Mouse (Mus musculus): ENCODE measurements around the gene Klk1b11. TPM values are rescaled to one million over a fixed set of nuclear protein-coding genes. Genes with fewer than 3 reads are reported as not detected.

Klk1b11 gene
- polyA plus RNA-seq, 1 experiment from 2014 or later: not detected

Other genes starting within 250 kb of the Klk1b11 start
- not detected in 2 replicates for gene Klk12, start 227.0 kb upstream of the Klk1b11 start, polyA plus RNA-seq (2016; fragmentation: Nextera tagmentation; extraction: Ambion mirVana)
- gene Klk11, start 221.3 kb upstream of the Klk1b11 start, polyA plus RNA-seq (2016; fragmentation: Nextera tagmentation; extraction: Ambion mirVana): 0.11 TPM in 1 of 2 replicates, not detected in the other
- gene Klk10, start 214.8 kb upstream of the Klk1b11 start, polyA plus RNA-seq (2016; fragmentation: Nextera tagmentation; extraction: Ambion mirVana): 0.11 and 0.43 TPM in 2 replicates
- gene Klk9, start 204.0 kb upstream of the Klk1b11 start, polyA plus RNA-seq (2016; fragmentation: Nextera tagmentation; extraction: Ambion mirVana): not detected in 2 replicates
- gene Klk8, start 198.3 kb upstream of the Klk1b11 start, polyA plus RNA-seq (2016; fragmentation: Nextera tagmentation; extraction: Ambion mirVana): 12.6 and 12.8 TPM in 2 replicates
- gene Klk7, start 184.6 kb upstream of the Klk1b11 start, polyA plus RNA-seq (2016; fragmentation: Nextera tagmentation; extraction: Ambion mirVana): not detected in 2 replicates
- gene Klk6, start 171.4 kb upstream of the Klk1b11 start, polyA plus RNA-seq (2016; fragmentation: Nextera tagmentation; extraction: Ambion mirVana): not detected in 2 replicates
- 0.19 and 0.30 TPM in 2 replicates for gene Klk5, start 153.9 kb upstream of the Klk1b11 start, polyA plus RNA-seq (2016; fragmentation: Nextera tagmentation; extraction: Ambion mirVana)
- gene Klk4, start 114.7 kb upstream of the Klk1b11 start, polyA plus RNA-seq (2016; fragmentation: Nextera tagmentation; extraction: Ambion mirVana): not detected in 2 replicates
- gene Klk15, start 62.1 kb upstream of the Klk1b11 start, polyA plus RNA-seq (2016; fragmentation: Nextera tagmentation; extraction: Ambion mirVana): not detected in 2 replicates
- gene Klk1b8, start 45.2 kb upstream of the Klk1b11 start, polyA plus RNA-seq (2016; fragmentation: Nextera tagmentation; extraction: Ambion mirVana): not detected in 2 replicates
- not detected in 2 replicates for gene Klk1b1, start 29.1 kb upstream of the Klk1b11 start, polyA plus RNA-seq (2016; fragmentation: Nextera tagmentation; extraction: Ambion mirVana)
- gene Klk1b9, start 19.8 kb upstream of the Klk1b11 start, polyA plus RNA-seq (2016; fragmentation: Nextera tagmentation; extraction: Ambion mirVana): not detected in 2 replicates
- gene Klk1b26, start 16.3 kb downstream of the Klk1b11 start, polyA plus RNA-seq (2016; fragmentation: Nextera tagmentation; extraction: Ambion mirVana): not detected in 2 replicates
- not detected in 2 replicates for gene Klk1b27, start 56.4 kb downstream of the Klk1b11 start, polyA plus RNA-seq (2016; fragmentation: Nextera tagmentation; extraction: Ambion mirVana)
- gene Klk1b21, start 106.5 kb downstream of the Klk1b11 start, polyA plus RNA-seq (2016; fragmentation: Nextera tagmentation; extraction: Ambion mirVana): not detected in 2 replicates
- gene Klk1b22, start 116.8 kb downstream of the Klk1b11 start, polyA plus RNA-seq (2016; fragmentation: Nextera tagmentation; extraction: Ambion mirVana): not detected in 2 replicates
- gene Klk1b16, start 140.9 kb downstream of the Klk1b11 start, polyA plus RNA-seq (2016; fragmentation: Nextera tagmentation; extraction: Ambion mirVana): not detected in 2 replicates
- not detected in 2 replicates for gene Klk1b24, start 192.4 kb downstream of the Klk1b11 start, polyA plus RNA-seq (2016; fragmentation: Nextera tagmentation; extraction: Ambion mirVana)
- gene Klk1b3, start 202.3 kb downstream of the Klk1b11 start, polyA plus RNA-seq (2016; fragmentation: Nextera tagmentation; extraction: Ambion mirVana): not detected in 2 replicates
- gene Klk1b4, start 211.6 kb downstream of the Klk1b11 start, polyA plus RNA-seq (2016; fragmentation: Nextera tagmentation; extraction: Ambion mirVana): not detected in 2 replicates
- not detected in 2 replicates for gene Klk1b5, start 220.1 kb downstream of the Klk1b11 start, polyA plus RNA-seq (2016; fragmentation: Nextera tagmentation; extraction: Ambion mirVana)
- gene Klk1, start 229.5 kb downstream of the Klk1b11 start, polyA plus RNA-seq (2016; fragmentation: Nextera tagmentation; extraction: Ambion mirVana): not detected in 2 replicates
- gene Gm36864, start 240.3 kb downstream of the Klk1b11 start, polyA plus RNA-seq (2016; fragmentation: Nextera tagmentation; extraction: Ambion mirVana): not detected in 2 replicates

Measured in forebrain, embryonic 10.5 days (tissue).